Mouse (Mus musculus) layer of hippocampus, postnatal 36 days (tissue): ENCODE data around the gene Chp2. TPM values are rescaled to one million over a fixed set of nuclear protein-coding genes. Genes with fewer than 3 reads are reported as not detected.

Source experiments
- DNase-seq, 2 experiments: peaks; one replicate each; pipeline ENCODE4 v3.0.0; 2022
- total RNA-seq, 2 experiments: library from RNA; stranded (reverse); gene quantifications; 2 replicates each; pipeline ENCODE4 v1.2.3; 2021

Chp2 gene
- total RNA-seq: 1 to 10 TPM; 2.3 to 3.1 TPM

- no peak for DNase-seq
Measured at GRCm38 (mm10) chr7:122219315-122219801, at the start of gene Chp2. Gene Chp2 (plus strand): TSS chr7:122219496.

GRCm38 (mm10) chr7:122170705-122171104, 48.6 kb upstream of the Chp2 start:
- no peak for DNase-seq

- DNase-seq: no peak
Measured at GRCm38 (mm10) chr7:122171613-122172012, 47.7 kb upstream of the Chp2 start.

GRCm38 (mm10) chr7:122180720-122181119, 38.6 kb upstream of the Chp2 start:
- DNase-seq: no peak

GRCm38 (mm10) chr7:122184569-122184968, 34.7 kb upstream of the Chp2 start:
- no peak for DNase-seq

GRCm38 (mm10) chr7:122186043-122186442, 33.3 kb upstream of the Chp2 start, which contains the start of gene Ern2:
Gene Ern2 (minus strand): TSS chr7:122186207.
- DNase-seq: no peak

- peak in 1 of 2 experiments; percentile 11 for DNase-seq
Measured at GRCm38 (mm10) chr7:122189484-122189883, 29.8 kb upstream of the Chp2 start.

GRCm38 (mm10) chr7:122191097-122191496, 28.2 kb upstream of the Chp2 start:
- DNase-seq: no peak

- no peak for DNase-seq
Measured at GRCm38 (mm10) chr7:122193919-122194318, 25.4 kb upstream of the Chp2 start.

GRCm38 (mm10) chr7:122196771-122197170, 22.5 kb upstream of the Chp2 start:
- DNase-seq: no peak

GRCm38 (mm10) chr7:122197306-122197705, 22.0 kb upstream of the Chp2 start:
- DNase-seq: peak in 1 of 2 experiments; percentile 28

- DNase-seq: no peak
Measured at GRCm38 (mm10) chr7:122199296-122199695, 20.0 kb upstream of the Chp2 start.

GRCm38 (mm10) chr7:122203936-122204335, 15.4 kb upstream of the Chp2 start:
- no peak for DNase-seq

GRCm38 (mm10) chr7:122206121-122206520, 13.2 kb upstream of the Chp2 start:
- DNase-seq: no peak

- no peak for DNase-seq
Measured at GRCm38 (mm10) chr7:122208276-122209021, 10.8 kb upstream of the Chp2 start.

GRCm38 (mm10) chr7:122226020-122226742, 6.9 kb downstream of the Chp2 start:
- DNase-seq: no peak

- no peak for DNase-seq
Measured at GRCm38 (mm10) chr7:122226744-122227143, 7.4 kb downstream of the Chp2 start.

GRCm38 (mm10) chr7:122229306-122229705, 10.0 kb downstream of the Chp2 start:
- DNase-seq: no peak

- DNase-seq: no peak
Measured at GRCm38 (mm10) chr7:122229916-122230315, 10.6 kb downstream of the Chp2 start.

- no peak for DNase-seq
Measured at GRCm38 (mm10) chr7:122230866-122231265, 11.6 kb downstream of the Chp2 start.

- no peak for DNase-seq
Measured at GRCm38 (mm10) chr7:122238939-122239338, 19.6 kb downstream of the Chp2 start.

GRCm38 (mm10) chr7:122240413-122241119, 21.3 kb downstream of the Chp2 start:
- DNase-seq: no peak

GRCm38 (mm10) chr7:122242260-122242659, 23.0 kb downstream of the Chp2 start:
- DNase-seq: no peak
